Mouse (Mus musculus) mouse trophoblast stem cell (cell line): ENCODE measurements around the gene Ceacam14.

ENCODE experiments used
- in situ Hi-C, 2 experiments: fragments of 300-500 bp; cut with MseI, MboI; formaldehyde crosslinking; loops; 2 replicates in 1 of 2; 3 replicates in 1 of 2; pipeline ENCODE4 v1.15.1; 2025

Gene Ceacam14

GRCm38 (mm10) chr7:17812333-17812732 is at the start of gene Ceacam14:
Gene Ceacam14, plus strand, starts transcription at chr7:17812633.
- in situ Hi-C loops: no loop called here
